Mouse (Mus musculus): ENCODE data around the gene Padi3.

DNA sequence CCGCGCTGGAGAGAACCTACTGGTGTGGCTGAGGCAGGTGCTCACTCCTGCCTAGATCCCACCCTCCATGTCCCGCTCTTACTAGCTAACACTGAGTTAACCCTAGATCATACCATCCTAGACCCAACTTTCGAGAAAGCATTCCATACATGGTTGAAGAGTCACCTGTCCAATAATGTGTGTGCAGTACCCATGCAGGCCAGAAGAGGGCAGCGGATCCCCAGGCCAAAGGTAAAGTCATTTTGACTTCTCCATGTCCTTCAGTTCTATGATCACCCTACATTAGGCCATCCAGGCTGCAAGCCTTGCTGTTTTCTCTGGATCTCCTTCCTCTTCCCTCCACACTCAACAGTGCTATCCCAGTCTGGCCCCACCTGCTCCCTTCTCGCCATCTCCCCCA is 21.5 kb downstream of the Padi3 start:
- TF ChIP-seq POLR2A (IDR thresholded peaks at IDR 0.05; ENCODE audit: insufficient read length, low read depth) (no peak), POLR2AphosphoS2 (IDR thresholded peaks at IDR 0.05; ENCODE audit: insufficient read length, low read depth) (no peak), USF1 (IDR thresholded peaks at IDR 0.05; ENCODE audit: low read depth) (no peak), CEBPB (IDR thresholded peaks at IDR 0.05; ENCODE audit: insufficient read depth, poor library complexity, severe bottlenecking) (no peak), TCF12 (IDR thresholded peaks at IDR 0.05; ENCODE audit: insufficient read depth, poor library complexity, severe bottlenecking) (no peak)
